Mouse (Mus musculus) kidney, postnatal 0 days (tissue): ENCODE results near the gene Ttll5. TPM values are rescaled to one million over a fixed set of nuclear protein-coding genes. Genes with fewer than 3 reads are reported as not detected.

Source experiments
- ATAC-seq: fragments of 200-750 bp; cut with Nextera tagmentation; replicated peaks from 2 replicates; pipeline ENCODE4 v1.8.0; 2017; ENCODE audit warnings: low read depth, moderate number of reproducible peaks, moderate TSS enrichment, moderate library complexity; ENCODE audit not compliant: low FRiP score
- DNase-seq: peaks from one replicate; pipeline ENCODE4 v3.0.0-alpha.2; 2016; ENCODE audit warnings: low spot score
- H3K27ac ChIP-seq: fragments of 300-500 bp; sonication (generic); 2 replicates; pipeline ENCODE4 v1.5.1; 2014; ENCODE audit warnings: mild to moderate bottlenecking
- H3K27me3 ChIP-seq: fragments of 300-500 bp; sonication (generic); 2 replicates; pipeline ENCODE4 v1.6.1; 2014; ENCODE audit warnings: low read length, mixed read lengths; ENCODE audit not compliant: insufficient read depth
- H3K36me3 ChIP-seq: fragments of 300-500 bp; sonication (generic); 2 replicates; pipeline ENCODE4 v1.6.1; 2014; ENCODE audit warnings: low read length, mixed read lengths; ENCODE audit not compliant: insufficient read depth
- H3K4me1 ChIP-seq: fragments of 300-500 bp; sonication (generic); replicated peaks from 2 replicates; pipeline ENCODE4 v1.6.1; 2014; ENCODE audit warnings: antibody characterized with exemption, low read length, mixed read lengths; ENCODE audit not compliant: insufficient read depth
- H3K4me2 ChIP-seq: fragments of 300-500 bp; sonication (generic); 2 replicates; pipeline ENCODE4 v1.6.1; 2014; ENCODE audit warnings: mild to moderate bottlenecking, low read length, moderate library complexity, mixed read lengths
- H3K4me3 ChIP-seq: fragments of 300-500 bp; sonication (generic); replicated peaks from 2 replicates; pipeline ENCODE4 v1.5.1; 2014; ENCODE audit warnings: low read depth, low read length
- H3K9ac ChIP-seq: fragments of 300-500 bp; sonication (generic); 2 replicates; pipeline ENCODE4 v1.6.1; 2014; ENCODE audit warnings: low read depth, low read length
- H3K9me3 ChIP-seq: fragments of 300-500 bp; sonication (generic); replicated peaks from 2 replicates; pipeline ENCODE4 v1.6.1; 2016; ENCODE audit warnings: low read length, inconsistent platforms, mixed read lengths
- CTCF ChIP-seq: IDR thresholded peaks from 2 replicates; pipeline ENCODE4 v1.5.1; 2016; ENCODE audit warnings: antibody characterized with exemption, low read depth, mild to moderate bottlenecking, moderate library complexity
- WGBS: fragments of 180-500 bp; shearing (Covaris S2); extraction: QIAGEN DNeasy Blood & Tissue Kit; methylation state at CpG from one replicate; pipeline ENCODE4 v1.1.7; 2014; 5-methylcytosine and 5-hydroxymethylcytosine counted together
- polyA plus RNA-seq: library from polyadenylated mRNA; unstranded; fragments of >200 nt; fragmentation: Nextera tagmentation; extraction: Ambion mirVana; gene quantifications from 2 replicates; pipeline ENCODE4 v1.2.1, GENCODE M21; 2015

Gene Ttll5
- polyA plus RNA-seq, 1 experiment from 2014 or later = 6.8 TPM

DNA sequence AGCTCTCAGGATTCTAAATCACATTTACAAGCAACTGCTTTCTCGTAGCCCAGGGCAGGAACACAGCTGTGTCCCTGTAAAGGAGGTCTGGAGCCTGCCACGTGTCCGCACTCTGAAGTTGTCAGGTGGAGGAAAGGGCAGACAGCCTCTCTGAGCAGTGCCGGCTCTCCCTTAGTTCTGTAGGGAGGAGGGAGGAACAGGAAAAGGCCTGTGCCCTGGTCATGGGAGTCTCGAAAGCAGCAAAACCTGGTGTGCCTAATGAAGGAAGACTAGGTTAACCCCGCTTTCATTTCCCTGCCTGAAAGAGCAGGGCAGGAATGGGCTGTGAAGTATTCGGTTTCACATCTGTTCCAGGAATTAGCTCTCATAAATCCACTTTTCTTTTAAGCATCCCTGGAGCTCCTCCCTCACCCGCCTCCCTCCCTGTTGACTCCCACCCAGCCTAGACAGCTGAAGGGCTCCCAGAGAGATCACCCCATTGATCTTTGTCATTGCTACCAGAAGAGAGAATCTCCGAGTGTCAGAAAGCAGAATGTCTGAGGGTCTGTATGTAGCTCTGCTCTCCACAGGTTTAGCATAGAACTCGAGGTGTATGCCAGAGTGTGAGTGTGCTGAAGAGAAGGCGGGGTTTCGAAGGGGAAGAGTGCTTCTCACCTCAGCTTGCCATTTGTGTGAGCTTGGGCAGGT is 212.9 kb downstream of the Ttll5 start:
- ATAC-seq (peak; percentile 88), DNase-seq (peak; percentile 96)
- no peaks in the 10 kb centered on the region for H3K9me3 ChIP-seq
- H3K4me2 ChIP-seq = peak overlapping the region; percentile 15; the same call in 1 of the 2 replicates
- H3K4me3 ChIP-seq = no peak overlapping the region
- no peaks in the 10 kb centered on the region; the same call in none of the 2 replicates for H3K4me1 ChIP-seq
- H3K9ac ChIP-seq = no peak overlapping the region
- no peaks in the 10 kb centered on the region for H3K36me3 ChIP-seq
- H3K27ac ChIP-seq = no peak overlapping the region
- TF ChIP-seq CTCF = no peak
- no peaks in the 10 kb centered on the region for H3K27me3 ChIP-seq
- WGBS = 11% methylated on average over 12 of the region's 12 CpGs

DNA sequence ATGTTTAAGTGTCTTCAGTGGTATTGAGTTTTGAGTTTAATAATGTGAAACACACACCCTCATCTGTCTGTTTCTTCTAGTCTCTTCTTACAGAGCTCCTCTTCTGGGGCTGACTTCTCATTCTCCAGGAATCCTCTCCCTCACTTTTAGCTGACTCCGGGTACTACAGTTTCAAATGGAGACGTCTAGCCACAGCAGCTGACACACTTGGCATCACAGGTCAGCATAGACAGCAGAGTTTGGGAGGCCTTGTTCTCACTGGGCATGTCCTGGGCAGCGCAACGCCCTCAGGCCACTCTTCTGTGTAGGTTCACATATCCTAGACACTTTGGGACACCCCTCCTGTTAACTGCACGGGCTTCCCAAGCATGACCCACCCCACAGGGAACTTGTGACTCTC is 214.6 kb downstream of the Ttll5 start:
- Histone ChIP-seq H3K9ac (no peak overlapping the region), H3K4me1 (no peaks in the 10 kb centered on the region; the same call in none of the 2 replicates), H3K4me2 (no peak overlapping the region), H3K9me3 (no peaks in the 10 kb centered on the region), H3K4me3 (no peak overlapping the region), H3K36me3 (no peaks in the 10 kb centered on the region), H3K27me3 (no peaks in the 10 kb centered on the region), H3K27ac (no peak overlapping the region)
- 54% methylated on average over 5 of the region's 5 CpGs for WGBS
- TF ChIP-seq CTCF = no peak
- ATAC-seq = no peak
- DNase-seq = peak; percentile 62

DNA sequence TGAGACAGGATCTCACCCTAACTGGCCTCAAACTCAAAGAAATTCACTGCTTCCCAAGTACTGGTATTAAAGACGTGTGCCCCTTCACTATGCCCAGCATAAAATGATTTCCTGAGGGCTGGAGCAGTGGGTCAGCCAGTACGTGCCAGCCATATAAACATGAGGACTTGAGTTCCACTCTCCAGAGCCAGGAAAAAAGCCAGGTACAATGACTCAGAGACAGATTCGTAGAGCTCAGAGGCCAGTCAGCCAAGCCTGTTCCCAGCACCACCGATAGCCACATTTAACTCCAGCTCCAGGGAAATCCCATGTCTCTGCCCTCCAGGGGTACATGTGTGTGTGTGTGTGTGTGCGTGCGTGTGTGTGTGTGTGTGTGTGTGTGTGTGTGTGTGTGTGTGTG is 215.3 kb downstream of the Ttll5 start:
- Histone ChIP-seq H3K4me2 (no peak overlapping the region), H3K4me1 (no peaks in the 10 kb centered on the region; the same call in none of the 2 replicates), H3K27ac (no peak overlapping the region), H3K9ac (no peak overlapping the region), H3K27me3 (no peaks in the 10 kb centered on the region), H3K9me3 (no peaks in the 10 kb centered on the region), H3K36me3 (no peaks in the 10 kb centered on the region), H3K4me3 (no peak overlapping the region)
- TF ChIP-seq CTCF = no peak
- ATAC-seq (no peak), DNase-seq (no peak)
- WGBS = 82% methylated on average over 6 of the region's 6 CpGs

DNA sequence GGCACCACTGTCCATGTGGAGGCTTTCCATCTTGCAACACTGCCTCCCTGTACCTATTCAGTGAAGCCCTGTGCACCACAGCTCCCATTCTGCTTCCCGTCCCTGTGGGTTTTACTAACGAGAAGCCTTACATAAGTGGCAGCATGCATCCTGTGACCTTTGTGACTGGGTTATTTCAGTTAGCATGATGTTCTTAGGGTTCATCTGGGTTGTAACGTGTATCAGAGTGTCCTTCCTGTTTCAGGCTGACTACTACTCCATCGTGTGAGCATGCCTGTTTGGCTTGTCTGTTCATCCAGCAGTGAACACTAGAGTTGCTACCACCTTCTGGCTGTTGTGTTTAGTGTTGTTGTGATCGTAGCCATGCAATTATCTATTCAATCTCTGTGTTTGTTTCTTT is 221.7 kb downstream of the Ttll5 start:
- no peak overlapping the region for H3K9ac ChIP-seq
- H3K36me3 ChIP-seq = no peaks in the 10 kb centered on the region
- no peak overlapping the region for H3K4me3 ChIP-seq
- no peak for ATAC-seq
- TF ChIP-seq CTCF = no peak
- WGBS = 83% methylated on average over 5 of the region's 5 CpGs
- H3K9me3 ChIP-seq = no peaks in the 10 kb centered on the region
- H3K4me1 ChIP-seq = peaks cover 6% of the 10 kb centered on the region; the same call in 1 of the 2 replicates
- H3K27ac ChIP-seq = no peak overlapping the region
- DNase-seq = no peak
- H3K4me2 ChIP-seq = no peak overlapping the region
- H3K27me3 ChIP-seq = no peaks in the 10 kb centered on the region

DNA sequence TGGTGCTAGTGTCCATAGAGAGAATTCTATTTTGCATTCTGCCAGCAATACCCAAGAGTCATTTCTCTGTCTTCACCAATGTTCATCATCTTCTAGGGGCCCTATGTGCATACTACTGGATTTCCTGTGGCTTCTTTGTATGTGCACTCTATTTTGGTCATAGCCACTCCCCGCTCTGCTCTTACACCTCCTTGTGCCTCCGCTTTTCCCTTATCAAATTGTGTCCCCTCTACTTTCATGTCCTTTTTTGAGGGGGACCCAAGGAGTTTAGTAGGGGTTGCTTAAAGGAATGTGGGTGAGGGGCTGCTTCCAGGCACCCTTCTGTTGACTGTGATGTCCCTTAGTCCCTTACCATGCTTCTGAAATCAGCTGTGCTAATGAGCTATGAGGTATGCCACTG is 222.3 kb downstream of the Ttll5 start:
- H3K27me3 ChIP-seq = no peaks in the 10 kb centered on the region
- TF ChIP-seq CTCF = no peak
- WGBS = 98% methylated on average over 2 of the region's 2 CpGs
- DNase-seq = no peak
- H3K4me1 ChIP-seq = peaks cover 6% of the 10 kb centered on the region; the same call in 1 of the 2 replicates
- no peaks in the 10 kb centered on the region for H3K9me3 ChIP-seq
- no peak overlapping the region for H3K27ac ChIP-seq
- ATAC-seq = no peak
- no peaks in the 10 kb centered on the region for H3K36me3 ChIP-seq
- no peak overlapping the region for H3K9ac ChIP-seq
- no peak overlapping the region for H3K4me2 ChIP-seq
- no peak overlapping the region for H3K4me3 ChIP-seq

DNA sequence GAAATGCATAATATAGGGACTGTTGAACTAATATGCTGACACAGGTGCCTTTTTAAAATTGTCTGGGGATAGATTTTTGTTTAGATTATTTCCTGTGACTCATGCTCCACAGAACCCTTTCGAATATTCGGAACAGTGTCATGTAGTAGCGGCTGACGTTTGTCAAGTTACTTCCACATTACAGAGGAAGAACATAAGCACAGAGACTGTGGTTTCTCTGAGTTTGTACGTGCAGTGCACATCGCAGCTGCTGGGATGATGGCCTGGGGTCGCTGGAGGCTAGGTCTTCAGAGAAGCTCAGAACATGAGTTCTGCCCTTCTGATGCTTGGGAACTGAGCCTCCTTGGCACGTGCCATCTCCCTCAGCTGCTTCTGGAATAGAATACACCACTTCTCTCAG is 222.9 kb downstream of the Ttll5 start:
- Histone ChIP-seq H3K27me3 (no peaks in the 10 kb centered on the region), H3K4me3 (no peak overlapping the region), H3K9me3 (no peaks in the 10 kb centered on the region), H3K9ac (no peak overlapping the region), H3K36me3 (no peaks in the 10 kb centered on the region), H3K27ac (no peak overlapping the region), H3K4me2 (no peak overlapping the region), H3K4me1 (peaks cover 6% of the 10 kb centered on the region; the same call in 1 of the 2 replicates)
- DNase-seq = no peak
- ATAC-seq = no peak
- 74% methylated on average over 8 of the region's 8 CpGs for WGBS
- TF ChIP-seq CTCF = no peak
